Mouse (Mus musculus) CH12F3 (cell line): Measurements from ENCODE around the gene 9930111J21Rik2.
"Not testable (repeated sequence)": the region's sequence is repeated elsewhere in the genome, so short reads cannot be mapped to it uniquely, and the experiment has no call there.

ENCODE experiments used
- in situ Hi-C: fragments of 300-500 bp; cut with MboI; formaldehyde crosslinking; loops from 2 replicates; pipeline ENCODE4 v1.14.3; 2020; ENCODE audit warnings: low sequenced_read_pairs

Gene 9930111J21Rik2

DNA sequence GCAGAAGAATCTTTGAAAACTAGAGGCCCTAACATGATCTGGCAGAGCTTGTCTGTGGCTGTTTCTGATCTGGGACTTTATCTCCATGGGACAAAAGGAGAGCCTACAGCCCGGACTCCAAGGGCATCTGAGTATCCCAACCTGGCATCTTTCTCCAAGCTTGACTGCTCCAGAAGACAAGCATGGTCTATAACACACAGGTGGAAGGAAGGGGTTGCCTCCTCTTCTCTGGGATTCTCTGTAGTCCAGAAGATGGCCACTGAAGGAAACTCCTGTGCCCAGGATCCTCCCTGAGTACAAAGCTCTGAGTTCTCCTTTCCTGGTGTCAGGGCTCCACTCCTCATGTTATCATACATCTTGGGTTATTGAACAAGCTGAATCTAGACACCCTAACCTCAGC lies 29.6 kb upstream of the 9930111J21Rik2 start:
- in situ Hi-C loops = loop anchor here (25.0 kb wide), 1 partner anchor 218 kb away; the partner anchor contains the start of gene Irgm1

DNA sequence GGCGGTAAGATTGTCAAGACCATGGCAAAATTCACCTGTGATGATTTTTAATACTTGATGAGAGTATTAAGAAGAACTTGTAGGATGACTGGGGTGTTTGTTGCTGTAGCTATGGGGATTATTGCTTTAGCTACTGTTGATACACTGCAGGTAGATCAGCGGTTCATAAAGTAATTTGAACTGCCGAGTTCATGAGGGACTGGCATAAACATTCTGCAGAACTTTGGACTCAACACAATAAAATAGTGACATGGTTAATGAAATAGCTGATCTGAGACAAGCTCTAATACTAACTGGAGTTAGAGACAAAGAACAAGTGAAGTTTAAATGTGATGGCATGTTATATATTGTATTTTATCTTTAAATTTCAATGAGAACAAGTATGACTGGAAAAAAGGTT lies 27.7 kb upstream of the 9930111J21Rik2 start:
- in situ Hi-C loops = loop anchor here (25.0 kb wide), 1 partner anchor 216 kb away; the partner anchor contains the start of gene Irgm1

DNA sequence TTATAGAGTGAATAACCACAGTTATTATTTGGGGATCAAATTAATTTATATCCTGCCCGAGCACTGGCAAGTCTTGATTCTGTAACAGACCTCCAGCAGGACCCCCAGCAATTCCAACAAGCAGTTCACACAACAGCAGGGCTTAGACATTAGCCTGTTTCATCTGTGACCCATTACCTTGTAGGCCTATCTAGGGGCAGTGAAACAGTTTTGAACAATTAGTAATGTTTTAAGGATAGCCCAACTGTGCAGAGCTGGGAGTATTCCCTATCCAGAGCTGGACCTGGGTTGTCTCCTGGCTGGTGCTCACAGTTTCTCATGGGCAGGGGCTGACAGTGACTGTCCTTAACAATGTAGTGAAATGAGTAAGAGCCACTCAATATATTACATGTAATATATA lies 26.0 kb upstream of the 9930111J21Rik2 start:
- in situ Hi-C loops = loop anchor here (25.0 kb wide), 1 partner anchor 215 kb away; the partner anchor contains the start of gene Irgm1

DNA sequence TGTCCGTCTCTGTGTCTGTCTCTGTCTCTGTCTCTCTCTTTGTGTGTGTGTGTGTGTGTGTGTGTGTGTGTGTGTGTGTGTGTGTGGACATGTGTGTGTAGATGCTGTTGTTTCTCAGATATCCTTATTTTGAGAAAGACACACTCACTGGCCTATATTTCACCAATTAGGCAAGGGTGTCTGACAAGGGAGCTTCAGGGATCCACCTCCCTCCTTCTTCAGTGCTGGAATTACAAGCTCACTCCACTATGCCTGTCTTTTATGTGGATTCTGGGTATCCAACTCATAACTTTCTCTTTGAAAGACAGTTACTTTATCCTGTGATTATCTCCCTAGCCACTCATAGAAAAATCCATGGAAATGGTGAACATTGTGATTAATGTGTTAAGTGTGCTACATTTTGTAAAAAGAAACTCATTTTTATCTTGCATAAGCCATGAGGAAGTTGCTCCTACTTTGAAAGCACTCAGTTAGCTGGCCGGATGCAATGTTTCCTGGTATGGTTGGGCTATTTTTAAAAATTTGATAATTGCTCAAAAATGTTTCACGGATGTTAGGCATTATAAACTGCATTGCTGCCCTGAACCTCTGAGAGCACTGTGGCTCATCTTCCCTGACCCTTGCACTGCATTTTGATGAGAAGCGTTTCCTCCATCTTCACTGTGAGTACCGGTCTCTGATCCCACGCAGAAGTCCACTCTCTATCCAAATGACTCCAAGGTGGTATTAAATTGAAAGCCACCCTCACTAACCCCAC lies 25.1 kb upstream of the 9930111J21Rik2 start, which contains the start of gene Ifi47:
Gene Ifi47, plus strand, starts transcription at position 587 of the 757 bp plus-strand sequence.
- in situ Hi-C loops = loop anchor here (25.0 kb wide), 1 partner anchor 214 kb away; the partner anchor contains the start of gene Irgm1

DNA sequence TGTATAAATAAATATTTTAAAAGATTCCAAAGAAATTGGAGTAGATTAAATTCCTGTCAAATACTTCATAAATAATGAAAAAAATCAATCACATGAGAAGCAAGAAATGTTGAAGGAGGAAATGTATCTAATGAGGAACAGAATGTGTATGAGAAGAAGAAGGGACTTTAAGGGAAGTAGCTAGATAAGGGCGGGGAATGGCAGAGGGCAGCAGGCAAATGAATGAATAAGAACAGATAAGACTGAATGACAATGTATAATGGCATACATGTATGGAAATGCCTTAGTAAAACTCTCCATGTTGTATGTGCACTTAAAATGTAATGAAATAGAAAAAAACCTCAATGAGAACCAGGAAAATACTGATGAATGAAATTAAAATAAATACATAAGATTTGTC lies 17.3 kb upstream of the 9930111J21Rik2 start:
- in situ Hi-C loops = no loop called here

DNA sequence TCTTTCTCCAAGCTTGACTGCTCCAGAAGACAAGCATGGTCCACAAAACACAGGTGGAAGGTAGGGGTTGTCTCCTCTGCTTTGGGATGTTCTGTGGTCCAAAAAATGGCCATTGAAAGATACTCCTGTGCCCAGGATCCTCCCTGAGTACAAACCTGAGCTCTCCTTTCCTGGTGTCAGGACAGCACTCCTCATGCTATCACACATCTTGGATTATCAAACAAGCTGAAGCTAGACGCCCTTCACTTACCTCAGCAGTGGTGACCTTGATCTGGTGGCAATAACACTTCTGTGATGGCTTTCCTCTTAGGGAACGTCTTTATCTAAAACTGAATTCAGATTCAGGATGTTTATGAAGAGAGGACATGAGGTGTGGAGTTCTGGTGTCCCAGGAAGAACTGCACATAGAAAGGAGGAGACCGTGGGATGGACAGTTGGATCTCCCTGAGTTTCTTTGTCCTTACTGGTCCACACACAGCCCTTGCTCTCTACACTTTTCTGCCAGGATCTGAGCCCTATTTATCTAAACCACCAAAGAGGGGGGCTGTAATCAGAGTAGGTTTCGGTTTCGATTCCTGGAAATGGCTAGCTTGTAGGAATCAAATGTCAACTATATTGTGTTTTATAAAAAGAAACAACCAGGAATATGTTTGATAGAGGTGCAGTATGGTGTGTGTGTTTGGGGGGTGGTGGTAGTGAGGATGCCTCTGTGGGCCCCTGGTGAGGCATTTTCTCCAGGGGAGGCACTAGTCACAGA lies 12.8 kb upstream of the 9930111J21Rik2 start, which contains the start of gene Tgtp2:
Gene Tgtp2, minus strand, starts transcription at position 494 of the 757 bp plus-strand sequence.
- in situ Hi-C loops = not testable (repeated sequence)

DNA sequence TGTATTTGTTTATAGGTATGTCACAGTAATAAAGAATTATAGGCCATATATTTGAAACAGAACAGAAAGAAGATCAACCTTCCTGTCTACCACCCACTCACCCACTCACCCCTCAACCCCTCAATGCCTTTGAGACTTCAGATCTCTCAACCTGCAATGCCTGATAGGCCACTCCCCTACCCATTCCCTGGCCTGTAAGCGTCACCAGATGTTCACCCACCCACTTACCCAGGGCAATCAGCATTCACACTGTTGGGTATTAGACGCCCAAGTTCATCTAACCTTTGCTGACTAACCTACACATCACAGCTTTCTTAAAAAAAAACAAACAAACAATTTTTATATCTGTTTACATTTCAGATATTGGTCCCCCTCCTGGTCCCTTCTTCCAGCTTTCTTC lies 10.8 kb upstream of the 9930111J21Rik2 start:
- in situ Hi-C loops = not testable (repeated sequence)

DNA sequence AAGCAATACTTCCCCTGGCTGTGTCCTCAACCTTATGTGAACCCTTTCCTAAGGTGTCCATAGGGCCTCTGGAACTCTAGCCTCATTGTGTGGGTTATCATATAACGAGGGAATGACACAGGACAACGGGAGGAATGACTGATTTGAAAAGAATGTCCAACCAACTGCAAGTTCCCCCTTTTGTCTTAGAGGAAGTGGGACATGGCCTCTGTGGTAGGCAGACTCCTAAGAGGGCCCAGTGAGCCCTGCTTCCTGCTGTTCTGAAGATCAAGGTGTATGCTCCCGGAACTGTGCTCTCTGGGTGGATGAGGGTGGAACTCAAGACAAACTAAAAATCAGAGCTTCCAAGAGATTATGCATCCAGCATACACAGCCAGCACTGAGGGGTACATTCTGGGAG lies 9.0 kb upstream of the 9930111J21Rik2 start:
- in situ Hi-C loops = not testable (repeated sequence)

DNA sequence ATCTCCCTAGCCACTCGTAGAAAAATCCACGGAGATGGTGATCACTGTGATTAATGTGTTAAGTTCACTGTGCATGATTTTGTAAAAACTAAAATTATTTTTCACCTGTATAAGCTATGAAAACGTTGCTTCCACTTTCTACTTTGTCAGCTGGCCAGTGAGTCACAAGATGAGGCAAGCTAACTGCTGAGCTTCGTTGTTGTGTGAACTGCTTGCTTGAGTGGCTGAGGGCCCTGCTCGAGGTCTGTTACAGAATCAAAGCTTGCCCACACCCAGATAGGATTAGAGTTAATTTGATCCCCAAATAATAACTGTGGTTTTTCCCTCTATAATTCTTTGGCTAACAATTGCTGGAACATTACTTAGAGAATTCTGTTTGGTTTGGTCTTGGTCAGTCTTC lies 852 bp upstream of the 9930111J21Rik2 start:
- in situ Hi-C loops = not testable (repeated sequence)

DNA sequence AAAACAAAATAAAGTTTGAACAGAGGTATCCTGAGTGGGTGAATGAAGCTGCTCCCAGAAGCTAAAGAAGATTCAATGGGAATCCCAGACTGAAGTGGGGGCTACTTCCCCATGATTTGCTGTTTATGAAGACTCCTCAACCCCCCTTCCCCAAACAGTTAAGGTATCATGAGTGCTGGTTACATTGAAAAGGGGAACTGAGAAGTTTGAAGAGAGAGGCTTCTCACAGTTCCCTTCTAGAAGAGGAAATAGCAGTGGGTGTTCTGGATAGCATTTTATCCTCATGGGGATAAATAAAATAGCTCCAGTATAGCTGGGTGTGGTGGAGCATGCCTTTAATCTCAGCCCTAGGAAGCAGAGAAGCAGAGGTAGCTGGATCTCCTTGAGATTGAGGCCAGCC lies 978 bp downstream of the 9930111J21Rik2 start:
- in situ Hi-C loops = not testable (repeated sequence)

DNA sequence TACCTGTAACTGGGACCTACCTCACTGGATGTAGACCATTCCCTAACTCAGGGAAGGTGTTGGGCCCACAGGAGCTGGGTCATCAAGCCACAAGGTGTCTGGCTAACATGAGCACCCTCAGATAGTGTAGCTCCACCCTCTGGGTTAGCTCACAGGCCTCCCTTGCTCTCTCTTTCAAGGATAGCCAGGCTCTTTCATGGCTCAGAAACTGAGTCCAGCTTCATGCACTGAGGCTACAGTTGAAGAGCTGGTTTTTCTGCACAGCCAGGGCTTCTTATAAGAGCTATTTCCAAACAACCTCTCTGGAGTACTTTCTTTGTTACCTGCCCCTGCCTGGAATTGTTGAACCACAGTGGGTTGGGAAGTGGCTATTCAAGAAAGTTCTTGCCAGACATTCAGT lies 39.0 kb downstream of the 9930111J21Rik2 start:
- in situ Hi-C loops = not testable (repeated sequence)

DNA sequence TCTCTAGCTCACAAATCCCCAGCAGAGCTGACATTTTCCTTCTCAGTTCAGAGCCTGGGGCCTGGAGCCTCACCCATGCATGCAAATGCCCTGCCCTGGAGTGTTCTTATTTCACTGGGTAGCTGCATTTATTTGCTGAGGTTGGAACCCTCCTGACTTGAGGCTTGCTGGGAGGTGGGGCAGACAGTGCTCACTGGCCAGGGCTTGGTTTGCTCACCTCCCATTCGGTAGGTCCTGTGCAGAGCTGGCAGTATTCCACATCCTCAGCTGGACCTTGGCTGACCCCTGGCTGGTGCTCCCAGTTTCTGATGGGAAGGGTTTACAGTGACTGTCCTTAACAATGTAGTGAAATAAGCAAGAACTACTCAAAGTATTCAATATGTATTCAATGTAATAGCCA lies 44.3 kb downstream of the 9930111J21Rik2 start:
- in situ Hi-C loops = not testable (repeated sequence)

DNA sequence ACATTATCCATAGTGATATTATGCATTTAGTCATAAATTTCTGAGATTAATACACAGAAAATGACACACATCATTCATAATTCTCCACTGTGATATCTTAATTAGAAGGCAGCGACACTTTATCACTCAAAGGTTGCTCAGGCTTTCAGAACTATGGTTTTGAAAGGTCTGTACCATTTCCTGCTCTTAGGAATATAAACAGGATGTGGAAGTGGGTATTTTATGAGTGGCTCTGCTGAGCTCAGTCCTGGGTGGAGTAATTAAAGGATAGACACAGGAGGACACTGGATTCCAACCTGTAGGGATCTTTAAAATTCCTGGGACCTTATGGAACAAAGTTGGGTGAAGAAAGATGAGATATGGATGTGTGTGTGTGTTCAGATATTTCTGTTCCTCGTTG lies 44.7 kb downstream of the 9930111J21Rik2 start:
- in situ Hi-C loops = not testable (repeated sequence)

DNA sequence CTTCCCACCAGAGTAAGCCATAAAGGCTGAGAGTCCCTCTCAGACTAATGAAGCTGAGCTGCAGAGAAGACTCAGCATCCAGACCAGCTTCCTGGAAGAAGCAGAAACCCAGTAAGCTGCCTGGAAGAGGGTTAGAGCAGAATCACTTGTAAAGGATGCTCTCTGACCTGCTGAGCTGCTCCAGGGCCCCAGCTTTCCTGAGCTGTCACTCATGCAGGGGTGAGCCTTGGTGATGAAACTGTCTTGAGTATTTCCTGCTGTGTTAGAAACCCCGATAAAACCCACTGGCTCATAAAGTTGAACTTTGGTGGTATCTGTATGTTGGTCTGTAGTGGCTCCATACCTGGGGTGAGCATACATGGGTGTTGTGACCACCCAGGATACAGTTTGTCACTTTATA lies 50.6 kb downstream of the 9930111J21Rik2 start:
- in situ Hi-C loops = not testable (repeated sequence)

DNA sequence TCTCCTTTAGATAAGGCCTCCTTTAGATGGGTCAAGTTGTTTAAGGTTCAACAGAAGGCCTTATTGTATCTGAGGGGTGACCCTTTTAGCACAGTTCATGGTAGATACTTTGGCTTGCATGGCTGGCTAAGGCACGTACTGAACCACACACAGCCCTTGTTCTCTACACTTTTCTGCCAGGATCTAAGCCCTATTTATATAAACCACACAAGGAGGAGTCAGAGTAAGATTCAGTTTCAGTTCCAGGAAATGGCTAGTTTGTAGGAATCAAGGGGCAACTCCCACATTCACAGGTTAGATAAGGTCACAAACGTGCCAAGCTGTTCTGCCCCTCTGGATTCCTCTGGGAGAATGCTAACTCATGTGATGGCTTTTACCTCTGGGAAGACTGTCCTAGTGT lies 57.0 kb downstream of the 9930111J21Rik2 start, which contains the start of gene Tgtp1:
Gene Tgtp1, minus strand, starts transcription at position 155 of the 400 bp plus-strand sequence.
- in situ Hi-C loops = not testable (repeated sequence)

DNA sequence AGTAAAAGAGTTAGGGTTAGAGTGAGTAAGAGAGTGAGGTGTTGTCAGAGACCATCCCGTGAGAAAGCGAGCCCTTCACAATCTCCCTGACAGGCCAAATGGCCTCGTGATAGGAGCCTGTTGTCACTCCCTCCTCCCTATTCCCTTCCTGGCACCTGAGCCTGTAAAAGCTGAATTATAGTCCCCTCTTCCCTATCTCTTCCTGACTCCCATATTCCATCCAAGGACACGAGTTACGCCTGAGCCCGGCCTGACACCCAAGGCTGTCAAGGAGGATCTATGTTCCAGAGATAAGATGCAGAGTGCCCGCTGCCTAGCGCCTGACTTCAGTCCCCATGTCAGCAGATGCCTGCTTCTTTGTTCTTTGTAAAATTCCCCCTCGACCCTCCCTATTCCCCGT lies 57.7 kb downstream of the 9930111J21Rik2 start:
- in situ Hi-C loops = not testable (repeated sequence)

DNA sequence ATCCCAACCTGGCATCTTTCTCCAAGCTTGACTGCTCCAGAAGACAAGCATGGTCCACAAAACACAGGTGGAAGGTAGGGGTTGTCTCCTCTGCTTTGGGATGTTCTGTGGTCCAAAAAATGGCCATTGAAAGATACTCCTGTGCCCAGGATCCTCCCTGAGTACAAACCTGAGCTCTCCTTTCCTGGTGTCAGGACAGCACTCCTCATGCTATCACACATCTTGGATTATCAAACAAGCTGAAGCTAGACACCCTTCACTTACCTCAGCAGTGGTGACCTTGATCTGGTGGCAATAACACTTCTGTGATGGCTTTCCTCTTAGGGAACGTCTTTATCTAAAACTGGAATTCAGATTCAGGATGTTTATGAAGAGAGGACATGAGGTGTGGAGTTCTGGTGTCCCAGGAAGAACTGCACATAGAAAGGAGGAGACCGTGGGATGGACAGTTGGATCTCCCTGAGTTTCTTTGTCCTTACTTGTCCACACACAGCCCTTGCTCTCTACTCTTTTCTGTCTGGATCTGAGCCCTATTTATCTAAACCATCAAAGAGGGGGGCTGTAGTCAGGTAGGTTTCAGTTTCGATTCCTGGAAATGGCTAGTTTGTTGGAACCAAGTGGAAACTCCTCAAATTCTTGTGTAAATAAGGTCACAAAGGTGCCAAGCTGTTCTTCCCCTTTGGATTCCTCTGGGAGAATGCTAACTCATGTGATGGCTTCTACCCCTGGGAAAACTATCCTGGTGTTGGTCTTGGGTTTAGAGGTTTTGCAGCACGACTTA lies 59.1 kb downstream of the 9930111J21Rik2 start, which contains the start of gene Gm12185:
Gene Gm12185, minus strand, starts transcription at position 487 of the 781 bp plus-strand sequence.
- in situ Hi-C loops = not testable (repeated sequence)

DNA sequence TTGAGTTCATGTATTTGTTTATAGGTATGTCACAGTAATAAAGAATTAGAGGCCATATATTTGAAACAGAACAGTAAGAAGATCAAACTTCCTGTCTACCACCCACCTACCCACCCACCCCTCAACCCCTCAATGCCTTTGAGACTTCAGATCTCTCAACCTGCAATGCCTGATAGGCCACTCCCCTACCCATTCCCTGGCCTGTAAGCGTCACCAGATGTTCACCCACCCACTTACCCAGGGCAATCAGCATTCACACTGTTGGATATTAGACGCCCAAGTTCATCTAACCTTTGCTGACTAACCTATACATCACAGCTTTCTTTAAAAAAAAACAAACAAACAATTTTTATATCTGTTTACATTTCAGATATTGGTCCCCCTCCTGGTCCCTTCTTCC lies 61.1 kb downstream of the 9930111J21Rik2 start:
- in situ Hi-C loops = not testable (repeated sequence)

DNA sequence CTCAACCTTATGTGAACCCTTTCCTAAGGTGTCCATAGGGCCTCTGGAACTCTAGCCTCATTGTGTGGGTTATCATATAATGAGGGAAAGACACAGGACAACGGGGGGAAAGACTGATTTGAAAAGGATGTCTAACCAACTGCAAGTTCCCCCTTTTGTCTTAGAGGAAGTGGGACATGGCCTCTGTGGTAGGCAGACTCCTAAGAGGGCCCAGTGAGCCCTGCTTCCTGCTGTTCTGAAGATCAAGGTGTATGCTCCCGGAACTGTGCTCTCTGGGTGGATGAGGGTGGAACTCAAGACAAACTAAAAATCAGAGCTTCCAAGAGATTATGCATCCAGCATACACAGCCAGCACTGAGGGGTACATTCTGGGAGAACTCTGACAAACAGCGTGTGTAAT lies 62.8 kb downstream of the 9930111J21Rik2 start:
- in situ Hi-C loops = not testable (repeated sequence)

DNA sequence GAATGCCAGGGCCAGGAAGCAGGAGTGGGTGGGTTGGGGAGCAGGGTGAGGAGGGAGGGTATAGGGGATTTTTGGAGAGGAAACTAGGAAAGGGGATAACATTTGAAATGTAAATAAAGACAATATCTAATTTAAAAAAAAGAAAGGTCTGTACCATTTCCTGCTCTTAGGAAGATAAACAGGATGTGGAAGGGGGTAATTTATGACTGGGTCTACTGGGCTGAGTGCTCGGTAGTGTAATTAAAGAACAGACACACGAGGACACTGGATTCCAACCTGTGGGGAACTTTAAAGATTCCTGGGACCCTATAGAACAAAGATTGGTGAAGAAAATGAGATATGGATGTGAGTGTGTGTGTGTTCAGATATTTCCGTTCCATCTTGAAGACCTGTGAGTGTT lies 68.2 kb downstream of the 9930111J21Rik2 start:
- in situ Hi-C loops = not testable (repeated sequence)

DNA sequence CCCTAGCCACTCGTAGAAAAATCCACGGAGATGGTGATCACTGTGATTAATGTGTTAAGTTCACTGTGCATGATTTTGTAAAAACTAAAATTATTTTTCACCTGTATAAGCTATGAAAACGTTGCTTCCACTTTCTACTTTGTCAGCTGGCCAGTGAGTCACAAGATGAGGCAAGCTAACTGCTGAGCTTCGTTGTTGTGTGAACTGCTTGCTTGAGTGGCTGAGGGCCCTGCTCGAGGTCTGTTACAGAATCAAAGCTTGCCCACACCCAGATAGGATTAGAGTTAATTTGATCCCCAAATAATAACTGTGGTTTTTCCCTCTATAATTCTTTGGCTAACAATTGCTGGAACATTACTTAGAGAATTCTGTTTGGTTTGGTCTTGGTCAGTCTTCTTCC lies 71.0 kb downstream of the 9930111J21Rik2 start:
- in situ Hi-C loops = not testable (repeated sequence)
